Mouse (Mus musculus): ENCODE results near the gene Clns1a. TPM values are rescaled to one million over a fixed set of nuclear protein-coding genes. Genes with fewer than 3 reads are reported as not detected.

Gene Clns1a
- total and polyA plus RNA-seq, 2 experiments from 2014 or later = 90.2 to 157 TPM

GRCm38 (mm10) chr7:97687831-97688230 is 8.6 kb upstream of the Clns1a start:
- no peaks in the 10 kb centered on the region for H3K27me3 ChIP-seq (ENCODE audit: insufficient read depth, low read length)
- DNase-seq (ENCODE audit: low spot score) (no peak), ATAC-seq (ENCODE audit: low FRiP score) (no peak)
- H3K4me3 ChIP-seq (ENCODE audit: low read depth, low read length) = no peak overlapping the region
- no peak for TF ChIP-seq CTCF (IDR thresholded peaks at IDR 0.05)
- no peak overlapping the region for H3K4me2 ChIP-seq (ENCODE audit: low read depth, low read length, poor library complexity, severe bottlenecking)
- WGBS = 89% methylated on average over 2 of the region's 2 CpGs
- H3K4me1 ChIP-seq (ENCODE audit: insufficient read depth, low read length) = no peaks in the 10 kb centered on the region
- peaks cover 12% of the 10 kb centered on the region for H3K36me3 ChIP-seq (ENCODE audit: insufficient read depth, low read length)
- H3K9ac ChIP-seq (replicated peaks; ENCODE audit: low read length, poor library complexity, severe bottlenecking) = no peak overlapping the region
- no peak overlapping the region for H3K27ac ChIP-seq (ENCODE audit: low read depth, low read length)
- no peaks in the 10 kb centered on the region for H3K9me3 ChIP-seq (ENCODE audit: low read length)

- no peak for ATAC-seq (ENCODE audit: low FRiP score)
- DNase-seq (ENCODE audit: low spot score) = no peak
- WGBS = 100% methylated on average over 1 of the region's 1 CpGs
- Histone ChIP-seq H3K4me3 (ENCODE audit: low read depth, low read length) (no peak overlapping the region), H3K36me3 (ENCODE audit: insufficient read depth, low read length) (no peaks in the 10 kb centered on the region), H3K4me1 (ENCODE audit: insufficient read depth, low read length) (peaks cover 7% of the 10 kb centered on the region), H3K27ac (ENCODE audit: low read depth, low read length) (no peak overlapping the region), H3K9ac (replicated peaks; ENCODE audit: low read length, poor library complexity, severe bottlenecking) (no peak overlapping the region), H3K9me3 (ENCODE audit: low read length) (no peaks in the 10 kb centered on the region), H3K4me2 (ENCODE audit: low read depth, low read length, poor library complexity, severe bottlenecking) (no peak overlapping the region), H3K27me3 (ENCODE audit: insufficient read depth, low read length) (no peaks in the 10 kb centered on the region)
- no peak for TF ChIP-seq CTCF (IDR thresholded peaks at IDR 0.05)
Observed at GRCm38 (mm10) chr7:97695441-97695840, 993 bp upstream of the Clns1a start.

GRCm38 (mm10) chr7:97696133-97696505 is 315 bp upstream of the Clns1a start:
- Histone ChIP-seq H3K27ac (ENCODE audit: low read depth, low read length) (peak overlapping the region; percentile 88), H3K27me3 (ENCODE audit: insufficient read depth, low read length) (no peaks in the 10 kb centered on the region), H3K36me3 (ENCODE audit: insufficient read depth, low read length) (no peaks in the 10 kb centered on the region), H3K9ac (replicated peaks; ENCODE audit: low read length, poor library complexity, severe bottlenecking) (peak overlapping the region; percentile 94), H3K4me1 (ENCODE audit: insufficient read depth, low read length) (peaks cover 7% of the 10 kb centered on the region), H3K9me3 (ENCODE audit: low read length) (no peaks in the 10 kb centered on the region), H3K4me2 (ENCODE audit: low read depth, low read length, poor library complexity, severe bottlenecking) (peak overlapping the region; percentile 74), H3K4me3 (ENCODE audit: low read depth, low read length) (peak overlapping the region; percentile 99)
- peak; percentile 82 for ATAC-seq (ENCODE audit: low FRiP score)
- 34% methylated on average over 19 of the region's 19 CpGs for WGBS
- TF ChIP-seq CTCF (IDR thresholded peaks at IDR 0.05) = no peak
- DNase-seq (ENCODE audit: low spot score) = no peak

- Histone ChIP-seq H3K27ac (ENCODE audit: low read depth, low read length) (no peak overlapping the region), H3K4me2 (ENCODE audit: low read depth, low read length, poor library complexity, severe bottlenecking) (no peak overlapping the region), H3K4me3 (ENCODE audit: low read depth, low read length) (no peak overlapping the region), H3K9me3 (ENCODE audit: low read length) (no peaks in the 10 kb centered on the region), H3K36me3 (ENCODE audit: insufficient read depth, low read length) (no peaks in the 10 kb centered on the region), H3K4me1 (ENCODE audit: insufficient read depth, low read length) (peaks cover 7% of the 10 kb centered on the region), H3K27me3 (ENCODE audit: insufficient read depth, low read length) (no peaks in the 10 kb centered on the region), H3K9ac (replicated peaks; ENCODE audit: low read length, poor library complexity, severe bottlenecking) (no peak overlapping the region)
- ATAC-seq (ENCODE audit: low FRiP score) = no peak
- 96% methylated on average over 4 of the region's 4 CpGs for WGBS
- no peak for DNase-seq (ENCODE audit: low spot score)
- no peak for TF ChIP-seq CTCF (IDR thresholded peaks at IDR 0.05)
Observed at GRCm38 (mm10) chr7:97700173-97700572, 3.7 kb downstream of the Clns1a start.

GRCm38 (mm10) chr7:97701106-97701505 is 4.7 kb downstream of the Clns1a start:
- ATAC-seq (ENCODE audit: low FRiP score) = no peak
- H3K9me3 ChIP-seq (ENCODE audit: low read length) = no peaks in the 10 kb centered on the region
- no peak overlapping the region for H3K4me2 ChIP-seq (ENCODE audit: low read depth, low read length, poor library complexity, severe bottlenecking)
- no peak for DNase-seq (ENCODE audit: low spot score)
- H3K4me1 ChIP-seq (ENCODE audit: insufficient read depth, low read length) = peaks cover 7% of the 10 kb centered on the region
- TF ChIP-seq CTCF (IDR thresholded peaks at IDR 0.05) = no peak
- no peak overlapping the region for H3K4me3 ChIP-seq (ENCODE audit: low read depth, low read length)
- 89% methylated on average over 6 of the region's 6 CpGs for WGBS
- H3K9ac ChIP-seq (replicated peaks; ENCODE audit: low read length, poor library complexity, severe bottlenecking) = no peak overlapping the region
- H3K27me3 ChIP-seq (ENCODE audit: insufficient read depth, low read length) = no peaks in the 10 kb centered on the region
- H3K36me3 ChIP-seq (ENCODE audit: insufficient read depth, low read length) = no peaks in the 10 kb centered on the region
- no peak overlapping the region for H3K27ac ChIP-seq (ENCODE audit: low read depth, low read length)

GRCm38 (mm10) chr7:97707123-97707522 is 10.7 kb downstream of the Clns1a start:
- H3K27ac ChIP-seq (ENCODE audit: low read depth, low read length) = no peak overlapping the region
- no peak overlapping the region for H3K4me3 ChIP-seq (ENCODE audit: low read depth, low read length)
- H3K4me2 ChIP-seq (ENCODE audit: low read depth, low read length, poor library complexity, severe bottlenecking) = no peak overlapping the region
- TF ChIP-seq CTCF (IDR thresholded peaks at IDR 0.05) = no peak
- no peaks in the 10 kb centered on the region for H3K4me1 ChIP-seq (ENCODE audit: insufficient read depth, low read length)
- no peak overlapping the region for H3K9ac ChIP-seq (replicated peaks; ENCODE audit: low read length, poor library complexity, severe bottlenecking)
- H3K27me3 ChIP-seq (ENCODE audit: insufficient read depth, low read length) = no peaks in the 10 kb centered on the region
- WGBS = 85% methylated on average over 4 of the region's 4 CpGs
- no peak for ATAC-seq (ENCODE audit: low FRiP score)
- peaks cover 7% of the 10 kb centered on the region for H3K36me3 ChIP-seq (ENCODE audit: insufficient read depth, low read length)
- no peaks in the 10 kb centered on the region for H3K9me3 ChIP-seq (ENCODE audit: low read length)
- DNase-seq (ENCODE audit: low spot score) = no peak
